Comparison of ENCODE assay signal across 9 mouse cellular contexts in genomic region chr6:87809651-87810161, GRCm38 (mm10). TPM values are rescaled to one million over a fixed set of nuclear protein-coding genes. Genes with fewer than 3 reads are reported as not detected.
DNase-seq lines count a peak whose midpoint lies in the region; ATAC-seq and TF ChIP-seq lines count a peak whose summit lies in the region.
"Had no signal": no experiment of that assay in that cellular context is flagged by ENCODE, and none has a peak within 500 bp of the region (broad histone marks: within the 10 kb centered on the region; RNA-seq: fewer than 3 reads in every experiment).

No protein-coding gene starts in this region.

- no peak overlapping the region for H3K4me2 ChIP-seq in midbrain, embryonic 11.5 days
- H3K4me2 ChIP-seq in midbrain, embryonic 14.5 days (ENCODE audit: low read length), result no peak overlapping the region
- H3K4me2 ChIP-seq in intestine, postnatal 0 days (replicated peaks; ENCODE audit: low read depth), result peak overlapping the region; percentile 87

- H3K9ac ChIP-seq in midbrain, embryonic 11.5 days (ENCODE audit: low read length), result no peak overlapping the region
- H3K9ac ChIP-seq in midbrain, embryonic 14.5 days (replicated peaks; ENCODE audit: low read length), result no peak overlapping the region
- H3K9ac ChIP-seq in intestine, postnatal 0 days (ENCODE audit: low read depth, low read length), result no peak overlapping the region

- no peaks in the 10 kb centered on the region for H3K36me3 ChIP-seq in midbrain, embryonic 11.5 days (ENCODE audit: control insufficient read depth, insufficient read depth, low read length)
- peaks cover 11% of the 10 kb centered on the region for H3K36me3 ChIP-seq in midbrain, embryonic 14.5 days (ENCODE audit: control insufficient read depth, insufficient read depth, low read length)
- H3K36me3 ChIP-seq in intestine, postnatal 0 days (ENCODE audit: control insufficient read depth, insufficient read depth), result no peaks in the 10 kb centered on the region

- TF ChIP-seq CTCF in intestine, postnatal 0 days (IDR thresholded peaks at IDR 0.05; ENCODE audit: low read depth), result no peak

- intact Hi-C loops in left cerebral cortex, postnatal 14 days (cut with DNase I), result no loop called here

- peaks cover 8% of the 10 kb centered on the region for H3K4me1 ChIP-seq in midbrain, embryonic 11.5 days (ENCODE audit: control insufficient read depth, insufficient read depth, low read length)
- H3K4me1 ChIP-seq in midbrain, embryonic 14.5 days (ENCODE audit: control insufficient read depth, insufficient read depth, low read length), result peaks cover 8% of the 10 kb centered on the region; the same call in 1 of the 2 replicates
- H3K4me1 ChIP-seq in intestine, postnatal 0 days (replicated peaks; ENCODE audit: control insufficient read depth, insufficient read depth, low read length), result 0 out of 2 replicates have a peak, but pooled peaks cover 8% of the 10 kb centered on the region

- no peaks in the 10 kb centered on the region for H3K9me3 ChIP-seq in midbrain, embryonic 11.5 days (ENCODE audit: control insufficient read depth, low read length)
- no peaks in the 10 kb centered on the region for H3K9me3 ChIP-seq in midbrain, embryonic 14.5 days (ENCODE audit: control insufficient read depth, low read length)
- no peaks in the 10 kb centered on the region for H3K9me3 ChIP-seq in intestine, postnatal 0 days (ENCODE audit: control insufficient read depth)

- no peak overlapping the region for H3K27ac ChIP-seq in midbrain, embryonic 11.5 days (ENCODE audit: low read depth, low read length)
- H3K27ac ChIP-seq in midbrain, embryonic 14.5 days (replicated peaks; ENCODE audit: low read depth, low read length), result no peak overlapping the region
- H3K27ac ChIP-seq in intestine, postnatal 0 days (ENCODE audit: low read depth, low read length), result peak overlapping the region; percentile 57

- no peaks in the 10 kb centered on the region for H3K27me3 ChIP-seq in midbrain, embryonic 11.5 days (ENCODE audit: control insufficient read depth, insufficient read depth, low read length)
- H3K27me3 ChIP-seq in midbrain, embryonic 14.5 days (ENCODE audit: control insufficient read depth, insufficient read depth, low read length), result no peaks in the 10 kb centered on the region
- no peaks in the 10 kb centered on the region for H3K27me3 ChIP-seq in intestine, postnatal 0 days (replicated peaks; ENCODE audit: control insufficient read depth, insufficient read depth, low read length)

- H3K4me3 ChIP-seq in midbrain, embryonic 11.5 days (ENCODE audit: low read depth, low read length), result no peak overlapping the region
- H3K4me3 ChIP-seq in midbrain, embryonic 14.5 days (replicated peaks; ENCODE audit: low read depth, low read length), result no peak overlapping the region
- peak overlapping the region; percentile 89 for H3K4me3 ChIP-seq in intestine, postnatal 0 days (ENCODE audit: low read depth, low read length)

- no peak for ATAC-seq in cerebellum, adult (ENCODE audit: insufficient number of reproducible peaks, low FRiP score, low TSS enrichment)
- no peak for ATAC-seq in midbrain, embryonic 11.5 days (ENCODE audit: low FRiP score)
- ATAC-seq in midbrain, embryonic 14.5 days (ENCODE audit: low FRiP score, low TSS enrichment), result no peak
- no peak for ATAC-seq in intestine, postnatal 0 days

- peak; percentile 34 for DNase-seq in cerebellum, adult 11 months
- DNase-seq in midbrain, embryonic 11.5 days (ENCODE audit: low spot score, missing footprints), result peak; percentile 79
- no peak for DNase-seq in midbrain, embryonic 14.5 days
- DNase-seq in spleen, postnatal 10 days (ENCODE audit: low spot score in 2 of 2), result peak; percentile 57 to 73
- DNase-seq in layer of hippocampus, adult 18-20 months (ENCODE audit: low spot score in 2 of 2), result no peak
- DNase-seq in left cerebral cortex, postnatal 14 days (ENCODE audit: low spot score in 2 of 2), result no peak

- WGBS in midbrain, embryonic 11.5 days, result 86% methylated on average over 6 of the region's 6 CpGs
- WGBS in midbrain, embryonic 14.5 days, result 95% methylated on average over 6 of the region's 6 CpGs
- 61% methylated on average over 6 of the region's 6 CpGs for WGBS in intestine, postnatal 0 days

RNA-seq across cellular contexts. Expression of gene Rab43, which starts 2.3 kb away (rescaled TPM):
- polyA plus RNA-seq in midbrain, embryonic 11.5 days (2014; fragmentation: Nextera tagmentation; extraction: Ambion mirVana), result 7.7 and 8.0 TPM in 2 replicates
- polyA plus RNA-seq in midbrain, embryonic 14.5 days (2014; fragmentation: Nextera tagmentation; extraction: Ambion mirVana), result 9.2 and 9.8 TPM in 2 replicates
- polyA plus RNA-seq in intestine, postnatal 0 days (2015; fragmentation: Nextera tagmentation; extraction: Ambion mirVana), result 25.5 and 25.9 TPM in 2 replicates
- total RNA-seq in layer of hippocampus, adult 18-20 months (2021), result 10 to 100 TPM; 15.6 to 19.8 TPM
- 10 to 100 TPM; 20.1 to 21.3 TPM for total RNA-seq in left cerebral cortex, postnatal 14 days (2021)

RNA-seq across cellular contexts. Expression of gene Gm45140, which starts 25.9 kb away (rescaled TPM):
- 1.9 and 4.0 TPM in 2 replicates for polyA plus RNA-seq in midbrain, embryonic 11.5 days (2014; fragmentation: Nextera tagmentation; extraction: Ambion mirVana)
- 2.0 and 4.6 TPM in 2 replicates for polyA plus RNA-seq in midbrain, embryonic 14.5 days (2014; fragmentation: Nextera tagmentation; extraction: Ambion mirVana)
- 1.3 and 2.0 TPM in 2 replicates for polyA plus RNA-seq in intestine, postnatal 0 days (2015; fragmentation: Nextera tagmentation; extraction: Ambion mirVana)
- 1 to 10 TPM; 1.9 to 3.9 TPM for total RNA-seq in layer of hippocampus, adult 18-20 months (2021)
- total RNA-seq in left cerebral cortex, postnatal 14 days (2021), result 1 to 10 TPM; 3.2 to 3.5 TPM

RNA-seq across cellular contexts. Expression of gene Isy1, which starts 28.9 kb away (rescaled TPM):
- 66.4 and 71.5 TPM in 2 replicates for polyA plus RNA-seq in midbrain, embryonic 11.5 days (2014; fragmentation: Nextera tagmentation; extraction: Ambion mirVana)
- 21.9 and 23.9 TPM in 2 replicates for polyA plus RNA-seq in midbrain, embryonic 14.5 days (2014; fragmentation: Nextera tagmentation; extraction: Ambion mirVana)
- polyA plus RNA-seq in intestine, postnatal 0 days (2015; fragmentation: Nextera tagmentation; extraction: Ambion mirVana), result 24.5 and 26.4 TPM in 2 replicates
- 10 to 100 TPM; 24.1 to 25.0 TPM for total RNA-seq in layer of hippocampus, adult 18-20 months (2021)
- total RNA-seq in left cerebral cortex, postnatal 14 days (2021), result 10 to 100 TPM; 28.4 to 30.1 TPM

RNA-seq across cellular contexts. Expression of gene Gp9, which starts 31.8 kb away (rescaled TPM):
- polyA plus RNA-seq in midbrain, embryonic 11.5 days (2014; fragmentation: Nextera tagmentation; extraction: Ambion mirVana), result 1.8 and 2.5 TPM in 2 replicates
- 0.59 and 0.66 TPM in 2 replicates for polyA plus RNA-seq in midbrain, embryonic 14.5 days (2014; fragmentation: Nextera tagmentation; extraction: Ambion mirVana)
- polyA plus RNA-seq in intestine, postnatal 0 days (2015; fragmentation: Nextera tagmentation; extraction: Ambion mirVana), result 2.1 and 2.3 TPM in 2 replicates
- 1 to 10 TPM; 1.3 to 1.7 TPM for total RNA-seq in layer of hippocampus, adult 18-20 months (2021)
- total RNA-seq in left cerebral cortex, postnatal 14 days (2021), result 1 to 10 TPM; 1.3 TPM
- polyA plus RNA-seq: C2C12 had no signal

RNA-seq across cellular contexts. Expression of gene Cnbp, which starts 41.2 kb away (rescaled TPM):
- polyA plus RNA-seq in midbrain, embryonic 11.5 days (2014; fragmentation: Nextera tagmentation; extraction: Ambion mirVana), result 1,266 and 1,289 TPM in 2 replicates
- polyA plus RNA-seq in midbrain, embryonic 14.5 days (2014; fragmentation: Nextera tagmentation; extraction: Ambion mirVana), result 553 and 588 TPM in 2 replicates
- 385 and 395 TPM in 2 replicates for polyA plus RNA-seq in intestine, postnatal 0 days (2015; fragmentation: Nextera tagmentation; extraction: Ambion mirVana)
- 100 to 1,000 TPM; 261 to 266 TPM for total RNA-seq in layer of hippocampus, adult 18-20 months (2021)
- 100 to 1,000 TPM; 238 to 247 TPM for total RNA-seq in left cerebral cortex, postnatal 14 days (2021)

Comparison
In these comparisons a context has a peak if more than half of its experiments do, and no peak if none do; other contexts are left out.
1. DNase-seq: peak in cerebellum, adult 11 months (single experiment), midbrain, embryonic 11.5 days (single experiment) and spleen, postnatal 10 days (2 of 2); none in midbrain, embryonic 14.5 days (single experiment), layer of hippocampus, adult 18-20 months (0 of 2) and left cerebral cortex, postnatal 14 days (0 of 2).